Mouse (Mus musculus) embryo, embryonic 10 days (tissue): ENCODE measurements around the gene Taar8a.
"Not testable (repeated sequence)": the region's sequence is repeated elsewhere in the genome, so short reads cannot be mapped to it uniquely, and the experiment has no call there.

Experiments used
- DNase-seq: peaks from one replicate; pipeline ENCODE4 v3.0.0-alpha.2; 2015; ENCODE audit warnings: low spot score

Taar8a gene

GRCm38 (mm10) chr10:24076200-24076599 is at the start of gene Taar8a:
Taar8a (plus strand) TSS chr10:24076500.
- not testable (repeated sequence) for DNase-seq

DNA sequence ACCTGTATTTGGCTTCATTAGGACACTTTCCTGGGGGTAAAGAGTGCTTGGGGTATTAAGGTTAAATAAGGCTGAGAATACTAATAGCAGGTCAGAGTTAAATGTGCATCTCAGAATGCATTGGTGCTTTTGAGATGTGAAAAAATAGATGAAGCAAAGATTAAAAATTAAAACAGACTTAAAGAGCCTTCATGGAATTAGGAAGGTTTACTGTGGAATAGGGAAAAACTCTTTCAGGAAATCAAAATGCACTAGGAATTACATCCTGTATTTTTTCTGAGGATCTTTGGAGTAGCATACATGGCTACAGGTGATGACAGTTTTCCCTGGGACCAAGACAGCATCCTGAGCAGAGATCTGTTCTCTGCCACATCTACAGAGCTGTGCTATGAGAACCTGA is 49.4 kb upstream of the Taar8a start, which contains the start of gene Taar7d:
Taar7d (plus strand) TSS at position 301 of the 400 bp plus-strand sequence.
- no peak for DNase-seq

DNA sequence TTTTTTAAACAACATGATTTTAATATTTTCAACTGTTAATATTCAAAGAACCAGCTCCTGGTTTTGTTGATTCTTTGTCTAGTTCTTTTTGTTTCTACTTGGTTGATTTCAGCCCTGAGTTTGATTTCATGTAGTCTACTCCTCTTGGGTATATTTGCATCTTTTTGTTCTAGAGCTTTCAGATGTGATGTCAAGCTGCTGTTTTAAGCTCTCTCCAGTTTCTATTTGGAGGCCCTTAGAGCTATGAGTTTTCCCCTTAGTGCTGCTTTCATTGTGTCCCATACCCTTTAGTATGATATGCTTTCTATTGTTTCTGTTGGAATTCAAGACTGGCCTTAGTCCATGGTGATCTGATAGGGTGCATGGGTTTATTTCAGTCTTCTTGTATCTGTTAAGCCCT is 45.0 kb upstream of the Taar8a start:
- no peak for DNase-seq

DNA sequence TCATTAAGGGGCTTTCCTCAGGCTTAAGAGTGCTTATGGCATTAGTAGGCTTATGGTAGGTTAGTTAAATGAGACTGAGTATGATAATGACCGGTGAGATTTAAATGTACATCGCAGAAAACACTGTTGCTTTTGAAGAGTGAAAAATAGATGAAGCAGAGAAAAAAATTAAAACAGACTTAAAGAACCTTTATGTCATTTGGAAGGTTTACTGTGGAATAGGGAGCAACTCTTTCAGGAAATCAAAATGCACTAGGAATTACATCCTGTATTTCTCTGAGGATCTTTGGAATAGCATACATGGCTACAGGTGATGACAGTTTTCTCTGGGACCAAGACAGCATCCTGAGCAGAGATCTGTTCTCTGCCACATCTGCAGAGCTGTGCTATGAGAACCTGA is 39.0 kb upstream of the Taar8a start, which contains the start of gene Taar7e:
Taar7e (plus strand) TSS at position 301 of the 400 bp plus-strand sequence.
- DNase-seq = no peak

DNA sequence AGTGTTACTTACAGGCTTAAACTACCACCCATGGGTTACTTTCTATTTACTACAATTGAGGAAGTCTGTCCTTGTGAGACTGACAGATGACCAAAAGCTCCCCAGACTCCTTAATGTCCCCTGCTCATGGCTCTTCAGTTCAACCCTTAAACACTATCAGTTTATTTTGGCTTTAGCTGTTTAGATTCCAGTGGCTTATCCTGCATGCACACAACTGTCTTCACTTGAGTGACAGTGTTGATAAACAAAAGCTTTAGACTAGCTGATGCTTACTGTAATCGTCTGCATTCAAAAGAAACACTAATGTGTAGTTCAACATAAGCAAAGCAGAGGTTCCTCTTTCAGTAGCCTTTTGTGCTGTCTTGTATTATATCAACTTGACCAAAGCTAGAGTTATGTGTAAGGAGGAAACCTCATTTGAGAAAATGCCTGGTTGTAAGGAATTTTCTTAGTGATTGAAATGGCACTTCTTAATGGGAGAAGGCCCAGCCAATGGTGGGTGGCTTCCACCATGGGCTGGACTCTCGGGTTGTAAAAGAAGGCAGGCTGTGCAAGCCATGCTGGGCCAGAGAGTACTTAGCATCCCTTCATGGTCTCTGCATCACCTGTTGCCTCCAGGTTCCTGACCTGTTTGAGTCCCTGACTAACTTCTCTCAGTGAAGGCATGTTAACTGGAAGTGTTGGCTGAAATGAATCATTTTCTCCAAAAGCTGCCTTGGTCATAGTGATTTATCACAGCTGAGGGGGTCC is 36.0 kb upstream of the Taar8a start:
- no peak for DNase-seq

- no peak for DNase-seq
These were observed 27.1 kb upstream of the Taar8a start, which contains the start of gene Taar7f for GRCm38 (mm10) chr10:24049210-24049609. Taar7f (plus strand) TSS chr10:24049510.

DNA sequence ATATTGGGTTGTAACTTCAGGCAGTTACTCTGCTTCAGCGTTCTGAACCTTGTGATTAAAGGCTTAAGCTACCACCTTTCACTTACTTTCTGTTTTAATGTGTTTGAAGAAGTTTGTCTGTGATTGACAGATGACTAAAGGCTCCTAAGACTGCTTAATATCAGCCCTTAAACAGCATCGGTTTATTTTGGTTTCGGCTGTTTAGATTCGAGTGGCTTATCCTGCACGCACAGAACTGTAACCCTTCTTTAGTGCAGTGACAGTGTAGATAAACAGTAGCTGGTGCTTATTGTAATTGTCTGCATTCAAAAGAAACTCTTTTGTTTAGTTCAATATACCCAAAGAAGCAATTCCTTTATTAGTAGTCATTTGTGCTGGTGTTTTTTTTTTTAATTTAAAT is 24.3 kb upstream of the Taar8a start:
- DNase-seq = no peak

GRCm38 (mm10) chr10:24058986-24059385 is 17.3 kb upstream of the Taar8a start:
- no peak for DNase-seq

DNA sequence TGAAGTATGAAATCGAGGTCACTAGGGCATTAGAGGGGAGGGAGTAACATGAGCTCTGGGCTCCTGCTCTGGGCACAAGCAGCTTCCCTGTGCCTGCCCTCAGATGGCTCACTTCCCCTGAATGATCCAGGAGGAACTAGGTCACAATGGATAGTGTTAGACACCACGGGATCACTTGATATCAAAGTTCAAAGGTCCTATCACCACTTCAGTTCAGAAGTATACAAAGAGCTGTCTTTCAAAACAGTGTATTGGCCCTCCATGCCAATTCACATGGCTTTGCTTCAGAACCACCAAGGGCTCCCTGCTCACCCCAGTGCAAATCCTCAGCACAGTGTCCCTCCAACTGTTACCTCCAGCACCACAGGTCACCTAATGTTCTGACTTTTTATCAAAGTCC is 1.5 kb upstream of the Taar8a start:
- not testable (repeated sequence) for DNase-seq

- DNase-seq = peak; percentile 64
These were observed 3.9 kb downstream of the Taar8a start for GRCm38 (mm10) chr10:24080166-24080565.

DNA sequence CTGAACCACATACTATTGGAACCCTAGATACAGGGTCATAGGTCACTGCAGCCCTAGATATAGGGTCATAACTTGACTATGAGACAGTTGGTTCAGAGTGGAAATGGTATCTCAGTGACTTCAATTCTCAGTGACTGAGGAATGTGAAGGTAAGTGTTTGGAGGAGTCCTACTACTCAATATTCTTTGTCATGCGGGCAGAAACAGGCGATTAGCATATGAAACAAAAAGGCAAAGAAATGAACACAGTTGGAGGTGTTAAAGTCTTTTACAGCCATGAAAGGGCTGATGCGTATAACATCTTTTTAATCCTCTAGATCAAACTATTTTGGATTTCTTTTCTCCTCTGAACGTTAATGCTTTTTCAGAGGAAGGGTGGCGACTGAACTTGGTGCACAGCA is 9.6 kb downstream of the Taar8a start:
- no peak for DNase-seq

DNA sequence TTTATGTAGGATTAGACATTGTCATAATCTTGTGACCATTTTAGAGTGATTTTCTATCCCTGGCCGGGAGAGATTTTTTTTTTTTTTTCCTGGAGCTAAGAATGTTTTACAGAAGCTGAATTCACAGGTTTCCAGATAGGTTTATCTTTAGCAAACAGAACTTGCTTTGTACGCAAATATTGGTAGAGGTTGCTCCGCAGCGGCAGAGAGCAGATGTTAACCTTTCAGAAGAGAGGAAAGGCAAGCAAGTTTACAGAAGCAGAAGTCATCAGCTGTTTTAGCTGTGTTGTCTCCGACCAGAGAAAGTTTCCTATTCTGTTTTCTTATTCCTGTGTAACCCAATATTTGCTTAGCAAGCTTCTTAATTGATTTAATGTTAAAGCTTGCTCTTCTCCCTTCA is 10.3 kb downstream of the Taar8a start:
- DNase-seq = no peak

GRCm38 (mm10) chr10:24087168-24087567 is 10.9 kb downstream of the Taar8a start:
- no peak for DNase-seq

DNA sequence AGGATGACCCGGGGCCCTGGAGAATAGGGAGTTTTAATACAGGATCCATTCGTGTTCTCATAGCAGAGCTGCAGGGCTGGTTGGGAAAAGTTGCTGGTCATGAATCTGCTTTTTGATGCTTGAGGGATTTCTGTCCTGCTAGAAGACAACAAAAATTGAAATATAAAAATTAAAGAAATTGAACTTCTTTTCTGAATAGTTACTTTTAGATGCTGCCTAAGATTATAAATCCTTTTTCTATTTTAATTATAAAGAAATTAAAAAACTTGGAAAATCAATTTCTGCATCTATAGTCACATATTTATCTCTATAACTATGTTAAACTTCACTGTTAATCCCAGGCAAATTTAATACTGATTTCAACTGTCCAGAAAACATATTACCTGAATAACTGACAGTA is 15.9 kb downstream of the Taar8a start, which contains the start of gene Taar8b:
Taar8b (minus strand) TSS at position 101 of the 400 bp plus-strand sequence.
- no peak for DNase-seq

GRCm38 (mm10) chr10:24097010-24097409 is 20.7 kb downstream of the Taar8a start:
- not testable (repeated sequence) for DNase-seq

DNA sequence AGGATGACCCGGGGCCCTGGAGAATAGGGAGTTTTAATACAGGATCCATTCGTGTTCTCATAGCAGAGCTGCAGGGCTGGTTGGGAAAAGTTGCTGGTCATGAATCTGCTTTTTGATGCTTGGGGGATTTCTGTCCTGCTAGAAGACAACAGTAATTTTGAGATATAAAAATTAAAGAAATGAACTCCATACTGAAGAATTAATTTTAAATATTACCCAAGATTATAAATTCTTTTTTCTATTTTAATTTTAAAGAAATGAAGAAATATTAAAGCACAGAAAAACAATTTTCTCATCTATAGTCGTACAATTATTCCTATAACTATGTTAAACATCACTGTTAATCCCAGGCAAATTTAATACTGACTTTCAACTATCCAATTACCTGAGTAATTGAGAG is 25.5 kb downstream of the Taar8a start, which contains the start of gene Taar8c:
Taar8c (minus strand) TSS at position 101 of the 400 bp plus-strand sequence.
- not testable (repeated sequence) for DNase-seq

- not testable (repeated sequence) for DNase-seq
These were observed 27.0 kb downstream of the Taar8a start for GRCm38 (mm10) chr10:24103299-24103698.

DNA sequence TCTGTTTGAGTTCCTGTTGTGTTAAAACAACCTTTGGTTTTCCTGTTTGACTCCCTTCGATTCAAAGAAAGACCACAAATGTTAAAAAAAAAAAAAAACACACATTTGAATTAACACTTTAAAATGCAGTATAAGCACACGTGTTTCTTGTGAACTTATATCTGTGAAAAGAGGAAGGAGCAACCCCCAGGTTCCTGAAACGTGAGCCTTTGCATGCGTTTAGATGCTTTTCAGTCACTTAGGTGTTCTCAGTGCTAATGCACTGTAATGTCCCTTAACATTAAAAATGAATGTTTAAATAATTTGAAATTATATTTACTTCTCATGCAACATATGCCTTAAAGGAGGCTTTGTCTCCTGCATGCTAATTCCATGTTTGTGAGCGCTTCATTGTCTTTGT is 31.4 kb downstream of the Taar8a start:
- no peak for DNase-seq

- DNase-seq = no peak
These were observed 31.9 kb downstream of the Taar8a start for GRCm38 (mm10) chr10:24108236-24108635.

DNA sequence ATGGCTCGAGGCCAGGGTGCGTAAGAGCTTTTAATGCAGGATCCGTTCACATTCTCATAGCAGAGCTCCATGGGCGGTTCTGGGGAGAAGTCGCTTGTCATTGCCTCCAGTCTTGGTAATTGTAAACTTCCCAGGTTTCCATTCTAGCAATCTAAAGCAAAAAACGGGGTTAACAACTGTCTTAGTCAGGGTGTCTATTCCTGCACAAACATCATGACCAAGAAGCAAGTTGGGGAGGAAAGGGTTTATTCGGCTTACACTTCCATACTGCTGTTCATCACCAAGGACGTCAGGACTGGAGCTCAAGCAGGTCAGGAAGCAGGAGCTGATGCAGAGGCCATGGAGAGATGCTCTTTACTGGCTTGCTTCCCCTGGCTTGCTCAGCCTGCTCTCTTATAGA is 33.1 kb downstream of the Taar8a start, which contains the start of gene Taar9:
Taar9 (minus strand) TSS at position 101 of the 400 bp plus-strand sequence.
- DNase-seq = not testable (repeated sequence)

- DNase-seq = peak; percentile 82
These were observed 34.9 kb downstream of the Taar8a start for GRCm38 (mm10) chr10:24111116-24111778.
